Mouse (Mus musculus): ENCODE measurements around the gene Rps19bp1. TPM values are rescaled to one million over a fixed set of nuclear protein-coding genes. Genes with fewer than 3 reads are reported as not detected.

Rps19bp1 gene
- polyA plus RNA-seq, 1 experiment from 2014 or later = 39.0 TPM

- Histone ChIP-seq H3K36me3 (peaks cover 65% of the 10 kb centered on the region), H3K9ac (peak overlapping the region; percentile 100), H3K9me3 (no peaks in the 10 kb centered on the region), H3K4me2 (peak overlapping the region; percentile 90), H3K4me1 (peaks cover 64% of the 10 kb centered on the region), H3K4me3 (peak overlapping the region; percentile 100), H3K27ac (replicated peaks) (peak overlapping the region; percentile 100), H3K27me3 (replicated peaks) (no peaks in the 10 kb centered on the region)
- no peak for ATAC-seq (ENCODE audit: extremely low read depth, insufficient number of reproducible peaks, low FRiP score, low TSS enrichment)
- 5% methylated on average over 16 of the region's 16 CpGs for WGBS
Observed at GRCm38 (mm10) chr15:80256242-80256641, 7.9 kb downstream of the Rps19bp1 start.

GRCm38 (mm10) chr15:80255646-80256121 lies 8.4 kb downstream of the Rps19bp1 start:
- Histone ChIP-seq H3K4me1 (peaks cover 69% of the 10 kb centered on the region), H3K27me3 (replicated peaks) (no peaks in the 10 kb centered on the region), H3K36me3 (peaks cover 65% of the 10 kb centered on the region), H3K27ac (replicated peaks) (peak overlapping the region; percentile 100), H3K4me2 (peak overlapping the region; percentile 90), H3K4me3 (peak overlapping the region; percentile 100), H3K9me3 (no peaks in the 10 kb centered on the region), H3K9ac (peak overlapping the region; percentile 100)
- under 1% methylated on average over 51 of the region's 51 CpGs for WGBS
- peak; percentile 43 for ATAC-seq (ENCODE audit: extremely low read depth, insufficient number of reproducible peaks, low FRiP score, low TSS enrichment)

- Histone ChIP-seq H3K4me1 (peaks cover 76% of the 10 kb centered on the region), H3K9ac (peak within 1 kb of the TSS; percentile 100), H3K27ac (replicated peaks) (peak within 1 kb of the TSS; percentile 100), H3K27me3 (replicated peaks) (no peaks in the 10 kb centered on the region), H3K36me3 (peaks cover 65% of the 10 kb centered on the region), H3K4me2 (peak within 1 kb of the TSS; percentile 90), H3K9me3 (no peaks in the 10 kb centered on the region), H3K4me3 (peak within 1 kb of the TSS; percentile 100)
- ATAC-seq (ENCODE audit: extremely low read depth, insufficient number of reproducible peaks, low FRiP score, low TSS enrichment) = peak; percentile 87
- WGBS = under 1% methylated on average over 62 of the region's 62 CpGs
Observed at GRCm38 (mm10) chr15:80254847-80255645, 9.1 kb downstream of the Rps19bp1 start, which contains the start of gene Atf4. Gene Atf4, plus strand, starts transcription at chr15:80255184.

DNA sequence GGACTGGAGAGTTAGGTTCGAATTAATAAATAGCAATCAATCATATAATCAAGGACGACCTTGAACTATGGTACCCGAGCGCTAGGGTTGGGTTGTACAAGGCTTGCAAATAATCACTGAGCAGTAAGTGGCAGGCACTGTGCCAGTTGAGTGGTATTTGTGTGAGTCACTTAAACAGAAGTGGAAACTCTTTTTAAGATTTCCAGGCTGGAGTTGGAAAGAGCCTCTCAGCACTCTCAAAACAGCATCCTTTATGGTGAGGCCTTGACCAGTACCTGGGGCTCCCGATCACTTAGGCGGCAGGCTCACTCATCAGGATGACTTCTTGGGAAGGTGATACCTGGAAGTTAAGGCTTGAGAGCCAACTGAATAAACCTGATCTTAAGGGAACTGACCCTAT lies 9.9 kb downstream of the Rps19bp1 start:
- Histone ChIP-seq H3K4me3 (peak overlapping the region; percentile 100), H3K9me3 (no peaks in the 10 kb centered on the region), H3K4me1 (peaks cover 80% of the 10 kb centered on the region), H3K4me2 (peak overlapping the region; percentile 90), H3K27me3 (replicated peaks) (no peaks in the 10 kb centered on the region), H3K9ac (peak overlapping the region; percentile 91), H3K27ac (replicated peaks) (peak overlapping the region; percentile 100), H3K36me3 (peaks cover 65% of the 10 kb centered on the region)
- no peak for ATAC-seq (ENCODE audit: extremely low read depth, insufficient number of reproducible peaks, low FRiP score, low TSS enrichment)
- 34% methylated on average over 6 of the region's 6 CpGs for WGBS

DNA sequence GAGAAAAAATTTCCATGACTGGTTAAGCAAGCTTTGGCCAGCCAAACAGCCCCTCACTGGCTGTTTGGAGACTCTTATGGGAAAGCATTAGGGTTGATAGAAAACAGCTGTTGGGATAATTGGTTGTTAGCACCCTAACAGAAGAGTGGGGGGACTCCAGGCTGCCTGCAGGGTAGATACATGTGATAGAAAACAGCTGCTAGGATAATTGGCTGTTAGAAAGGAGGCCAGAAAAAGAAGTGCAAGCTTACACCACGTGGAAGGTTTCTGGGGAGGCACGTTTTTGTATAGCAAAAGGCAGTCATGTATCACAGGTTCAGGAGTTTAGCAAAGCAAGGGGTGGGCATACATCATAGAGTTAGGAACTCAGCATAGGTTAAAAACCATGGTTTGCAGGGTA lies 10.6 kb downstream of the Rps19bp1 start:
- H3K27ac ChIP-seq (replicated peaks) = peak overlapping the region; percentile 100
- peak overlapping the region; percentile 91; the same call in 1 of the 2 replicates for H3K9ac ChIP-seq
- peaks cover 74% of the 10 kb centered on the region for H3K4me1 ChIP-seq
- peak overlapping the region; percentile 90 for H3K4me2 ChIP-seq
- ATAC-seq (ENCODE audit: extremely low read depth, insufficient number of reproducible peaks, low FRiP score, low TSS enrichment) = no peak
- WGBS = 27% methylated on average over 2 of the region's 2 CpGs
- H3K4me3 ChIP-seq = peak overlapping the region; percentile 100; the same call in 1 of the 2 replicates
- peaks cover 66% of the 10 kb centered on the region for H3K36me3 ChIP-seq
- H3K27me3 ChIP-seq (replicated peaks) = no peaks in the 10 kb centered on the region
- H3K9me3 ChIP-seq = no peaks in the 10 kb centered on the region

DNA sequence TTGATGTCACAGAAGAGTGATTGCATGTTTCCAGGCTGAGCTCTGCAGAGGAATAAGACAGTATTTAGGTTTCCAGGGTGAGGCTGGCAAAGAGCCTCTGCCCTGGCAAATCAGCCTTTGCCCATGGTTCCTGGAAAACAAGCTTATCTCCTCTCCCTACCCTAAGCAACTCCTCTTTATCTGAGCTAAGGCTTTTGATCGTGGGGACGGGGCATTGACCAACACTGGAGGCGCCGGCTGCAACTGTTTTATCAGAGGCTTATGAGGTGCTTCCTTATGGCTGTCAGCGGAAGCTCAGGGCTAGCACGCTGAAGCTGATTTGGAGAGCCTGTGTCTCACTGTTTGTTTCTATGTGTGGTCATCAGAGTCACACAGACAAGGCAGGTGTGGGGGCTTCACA lies 13.5 kb downstream of the Rps19bp1 start:
- WGBS = 17% methylated on average over 6 of the region's 6 CpGs
- Histone ChIP-seq H3K9me3 (no peaks in the 10 kb centered on the region), H3K27ac (replicated peaks) (peak overlapping the region; percentile 92), H3K4me2 (peak overlapping the region; percentile 42), H3K27me3 (replicated peaks) (no peaks in the 10 kb centered on the region), H3K4me3 (no peak overlapping the region), H3K4me1 (peaks cover 52% of the 10 kb centered on the region), H3K36me3 (peaks cover 71% of the 10 kb centered on the region), H3K9ac (peak overlapping the region; percentile 73)
- ATAC-seq (ENCODE audit: extremely low read depth, insufficient number of reproducible peaks, low FRiP score, low TSS enrichment) = no peak

GRCm38 (mm10) chr15:80249672-80250071 lies 14.4 kb downstream of the Rps19bp1 start:
- peak overlapping the region; percentile 92 for H3K27ac ChIP-seq (replicated peaks)
- H3K4me2 ChIP-seq = no peak overlapping the region
- peak overlapping the region; percentile 73 for H3K9ac ChIP-seq
- H3K36me3 ChIP-seq = peaks cover 80% of the 10 kb centered on the region
- no peaks in the 10 kb centered on the region for H3K9me3 ChIP-seq
- no peaks in the 10 kb centered on the region for H3K27me3 ChIP-seq (replicated peaks)
- peaks cover 52% of the 10 kb centered on the region for H3K4me1 ChIP-seq
- 91% methylated on average over 10 of the region's 10 CpGs for WGBS
- ATAC-seq (ENCODE audit: extremely low read depth, insufficient number of reproducible peaks, low FRiP score, low TSS enrichment) = no peak
- H3K4me3 ChIP-seq = no peak overlapping the region

DNA sequence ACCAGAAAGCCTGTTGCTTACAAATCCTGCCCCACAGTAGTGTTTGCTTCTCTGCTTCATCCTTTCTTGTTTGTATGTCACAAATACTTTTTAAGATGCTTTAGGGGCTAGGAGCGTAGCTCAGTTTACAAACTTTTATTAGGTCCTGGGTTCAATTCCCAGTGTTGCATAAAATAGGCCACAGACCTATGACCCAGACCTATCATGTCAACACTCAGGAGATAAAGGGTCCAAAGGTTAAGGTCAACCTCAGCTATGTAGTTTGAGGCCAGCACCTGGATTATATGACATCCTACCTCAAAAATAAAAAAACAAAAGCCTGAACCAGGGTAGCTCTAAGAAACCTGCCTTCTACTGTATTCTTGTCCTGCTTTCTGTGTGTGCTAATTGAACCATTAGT lies 15.5 kb downstream of the Rps19bp1 start:
- Histone ChIP-seq H3K27me3 (replicated peaks) (no peaks in the 10 kb centered on the region), H3K4me2 (no peak overlapping the region), H3K9me3 (no peaks in the 10 kb centered on the region), H3K9ac (no peak overlapping the region), H3K36me3 (peaks cover 91% of the 10 kb centered on the region), H3K4me3 (no peak overlapping the region), H3K4me1 (peaks cover 43% of the 10 kb centered on the region), H3K27ac (replicated peaks) (no peak overlapping the region)
- no peak for ATAC-seq (ENCODE audit: extremely low read depth, insufficient number of reproducible peaks, low FRiP score, low TSS enrichment)
- 92% methylated on average over 1 of the region's 1 CpGs for WGBS

- Histone ChIP-seq H3K4me2 (no peak overlapping the region), H3K36me3 (peaks cover 96% of the 10 kb centered on the region), H3K27me3 (replicated peaks) (no peaks in the 10 kb centered on the region), H3K27ac (replicated peaks) (no peak overlapping the region), H3K9ac (no peak overlapping the region), H3K4me3 (no peak overlapping the region), H3K9me3 (no peaks in the 10 kb centered on the region), H3K4me1 (peaks cover 38% of the 10 kb centered on the region)
- WGBS = 95% methylated on average over 12 of the region's 12 CpGs
- no peak for ATAC-seq (ENCODE audit: extremely low read depth, insufficient number of reproducible peaks, low FRiP score, low TSS enrichment)
Observed at GRCm38 (mm10) chr15:80248135-80248534, 16.0 kb downstream of the Rps19bp1 start.

GRCm38 (mm10) chr15:80235535-80235934 lies 28.6 kb downstream of the Rps19bp1 start, which contains the start of gene AC140267.1:
Gene AC140267.1, plus strand, starts transcription at chr15:80235835.
- Histone ChIP-seq H3K27ac (replicated peaks) (peak within 1 kb of the TSS; percentile 87), H3K4me2 (peak within 1 kb of the TSS; percentile 91), H3K27me3 (replicated peaks) (no peaks in the 10 kb centered on the region), H3K4me1 (peaks cover 21% of the 10 kb centered on the region), H3K4me3 (peak within 1 kb of the TSS; percentile 98), H3K36me3 (peaks cover 44% of the 10 kb centered on the region), H3K9ac (peak within 1 kb of the TSS; percentile 95), H3K9me3 (no peaks in the 10 kb centered on the region)
- 83% methylated on average over 9 of the region's 9 CpGs for WGBS
- no peak for ATAC-seq (ENCODE audit: extremely low read depth, insufficient number of reproducible peaks, low FRiP score, low TSS enrichment)

DNA sequence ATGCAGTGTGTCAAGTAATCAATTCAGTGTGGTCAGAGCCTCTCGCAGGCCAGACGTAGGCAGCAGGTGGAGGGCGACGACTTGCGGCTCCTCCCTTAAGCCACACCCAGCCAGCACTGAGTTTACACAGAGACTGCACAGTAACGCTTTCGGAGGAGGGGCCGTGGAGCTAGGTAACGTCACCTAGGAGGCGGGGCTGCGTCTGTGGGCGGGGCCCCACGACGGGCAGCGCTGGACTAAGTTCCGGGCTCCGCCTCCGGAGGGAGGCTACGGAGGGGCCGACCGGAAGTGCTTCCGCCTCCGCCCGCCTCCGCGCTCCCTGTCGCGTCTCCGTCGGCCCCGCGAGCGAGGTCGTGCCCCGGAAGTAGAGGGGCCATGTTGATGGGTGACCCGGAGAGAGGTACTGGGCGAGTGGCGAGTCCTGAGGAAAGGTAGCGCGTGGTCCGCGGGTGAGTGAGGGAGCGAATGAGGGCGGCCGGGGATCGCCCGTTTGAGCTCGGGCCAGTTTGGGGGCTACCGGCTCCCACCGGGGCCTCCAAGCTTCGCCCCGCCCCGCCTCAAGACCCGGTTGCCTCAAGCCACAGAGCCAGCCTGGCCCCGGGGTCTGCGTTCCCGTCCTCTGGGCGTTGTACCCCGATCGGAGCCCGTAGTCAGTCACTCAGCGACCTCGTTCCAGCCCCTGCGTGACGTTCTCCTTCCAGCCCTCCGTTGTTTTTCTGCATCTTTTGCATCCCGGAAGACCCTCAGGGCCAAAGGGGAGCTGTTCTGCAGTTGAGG lies 30.2 kb downstream of the Rps19bp1 start, which contains the start of gene Mief1:
Mief1 (plus strand) TSS at position 286 of the 777 bp plus-strand sequence.
- peaks cover 35% of the 10 kb centered on the region for H3K36me3 ChIP-seq
- H3K9me3 ChIP-seq = no peaks in the 10 kb centered on the region
- peak; percentile 99 for ATAC-seq (ENCODE audit: extremely low read depth, insufficient number of reproducible peaks, low FRiP score, low TSS enrichment)
- peak within 1 kb of the TSS; percentile 87 for H3K27ac ChIP-seq (replicated peaks)
- H3K4me2 ChIP-seq = peak within 1 kb of the TSS; percentile 91
- under 1% methylated on average over 66 of the region's 67 CpGs for WGBS
- peak within 1 kb of the TSS; percentile 95 for H3K9ac ChIP-seq
- peak within 1 kb of the TSS; percentile 98 for H3K4me3 ChIP-seq
- no peaks in the 10 kb centered on the region for H3K27me3 ChIP-seq (replicated peaks)
- peaks cover 21% of the 10 kb centered on the region for H3K4me1 ChIP-seq
